Mouse (Mus musculus): ENCODE data around the gene Tjp2. TPM values are rescaled to one million over a fixed set of nuclear protein-coding genes. Genes with fewer than 3 reads are reported as not detected.

Tjp2 gene
- total and polyA plus RNA-seq, 3 experiments, result 0.03 to 0.11 TPM; not detected in 1

GRCm38 (mm10) chr19:24049329-24049728, 175.5 kb downstream of the Tjp2 start:
- no peak for TF ChIP-seq TAL1 (conservative IDR thresholded peaks at IDR 0.05; ENCODE audit: low read depth, low read length)
- H3K4me3 ChIP-seq (ENCODE audit: low read depth, low read length), result no peak overlapping the region
- H3K9me3 ChIP-seq (replicated peaks), result no peaks in the 10 kb centered on the region
- H3K27me3 ChIP-seq (ENCODE audit: insufficient read depth, low read length), result 0 out of 2 replicates have a peak, but pooled peaks cover 3% of the 10 kb centered on the region
- H3K4me1 ChIP-seq (ENCODE audit: insufficient read depth, low read depth, low read length), result no peaks in the 10 kb centered on the region
- ATAC-seq (ENCODE audit: extremely low read depth, insufficient number of reproducible peaks, low FRiP score, poor library complexity, severe bottlenecking) (no peak), DNase-seq (ENCODE audit: low spot score) (no peak)
- no peaks in the 10 kb centered on the region for H3K36me3 ChIP-seq (replicated peaks)

GRCm38 (mm10) chr19:24046395-24046993, 178.3 kb downstream of the Tjp2 start:
- Histone ChIP-seq H3K9me3 (replicated peaks) (no peaks in the 10 kb centered on the region), H3K36me3 (replicated peaks) (no peaks in the 10 kb centered on the region), H3K4me3 (ENCODE audit: low read depth, low read length) (no peak overlapping the region), H3K4me1 (ENCODE audit: insufficient read depth, low read depth, low read length) (no peaks in the 10 kb centered on the region), H3K27me3 (ENCODE audit: insufficient read depth, low read length) (0 out of 2 replicates have a peak, but pooled peaks cover 3% of the 10 kb centered on the region)
- no peak for TF ChIP-seq GATA1 (IDR thresholded peaks at IDR 0.05; ENCODE audit: borderline replicate concordance, low read length)
- no peak for TF ChIP-seq POLR2AphosphoS5 (IDR thresholded peaks at IDR 0.05; ENCODE audit: insufficient replicate concordance, low read depth, low read length)
- no peak for TF ChIP-seq GATA2 (IDR thresholded peaks at IDR 0.05; ENCODE audit: borderline replicate concordance, low read depth, low read length)
- TF ChIP-seq TAL1 (conservative IDR thresholded peaks at IDR 0.05; ENCODE audit: low read depth, low read length), result no peak
- TF ChIP-seq CTCF (IDR thresholded peaks at IDR 0.05; ENCODE audit: low read depth, low read length), result no peak
- DNase-seq (ENCODE audit: low spot score) (no peak), ATAC-seq (ENCODE audit: extremely low read depth, insufficient number of reproducible peaks, low FRiP score, poor library complexity, severe bottlenecking) (no peak)

Other genes with a start within 250 kb of the Tjp2 start
- gene Fam189a2, start 194.0 kb downstream of the Tjp2 start, total RNA-seq (2014; fragmentation: Nextera tagmentation), result not detected in 2 replicates
- 0.11 TPM in 1 of 2 replicates, not detected in the other for gene Fam189a2, start 194.0 kb downstream of the Tjp2 start, total RNA-seq (2017)
- gene Fam189a2, start 194.0 kb downstream of the Tjp2 start, polyA plus RNA-seq (2012), result not detected in 2 replicates
- 50.3 and 54.0 TPM in 2 replicates for gene Fxn, start 55.6 kb upstream of the Tjp2 start, total RNA-seq (2014; fragmentation: Nextera tagmentation)
- 23.8 and 24.3 TPM in 2 replicates for gene Fxn, start 55.6 kb upstream of the Tjp2 start, total RNA-seq (2017)
- 116 and 142 TPM in 2 replicates for gene Fxn, start 55.6 kb upstream of the Tjp2 start, polyA plus RNA-seq (2012)

Data from G1E (cell line).